Mouse (Mus musculus): ENCODE results near the gene Cat. TPM values are rescaled to one million over a fixed set of nuclear protein-coding genes. Genes with fewer than 3 reads are reported as not detected.
A peak's percentile ranks its signal among the peaks of the same experiment; 100 is the strongest.

The Cat gene
- polyA plus RNA-seq, 1 experiment from 2014 or later, result 102 TPM

- peaks cover 95% of the 10 kb centered on the region for H3K36me3 ChIP-seq
- H3K4me3 ChIP-seq (replicated peaks), result no peak overlapping the region
- no peak overlapping the region for H3K9ac ChIP-seq
- no peaks in the 10 kb centered on the region for H3K27me3 ChIP-seq
- H3K4me1 ChIP-seq (replicated peaks), result peaks cover 18% of the 10 kb centered on the region
- no peak overlapping the region for H3K4me2 ChIP-seq
- WGBS (ENCODE audit: insufficient replicate concordance), result 81% methylated on average over 5 of the region's 5 CpGs
- ATAC-seq (ENCODE audit: low read depth) (no peak), DNase-seq (no peak)
- H3K9me3 ChIP-seq (replicated peaks), result no peaks in the 10 kb centered on the region
- H3K27ac ChIP-seq, result no peak overlapping the region
These were observed 27.9 kb downstream of the Cat start for GRCm38 (mm10) chr2:103457048-103457447.

- H3K4me3 ChIP-seq (replicated peaks), result no peak overlapping the region
- no peak overlapping the region for H3K27ac ChIP-seq
- ATAC-seq (ENCODE audit: low read depth) (no peak), DNase-seq (peak; percentile 61)
- 19% methylated on average over 10 of the region's 10 CpGs for WGBS (ENCODE audit: insufficient replicate concordance)
- H3K27me3 ChIP-seq, result no peaks in the 10 kb centered on the region
- H3K9me3 ChIP-seq (replicated peaks), result no peaks in the 10 kb centered on the region
- peaks cover 95% of the 10 kb centered on the region for H3K36me3 ChIP-seq
- no peak overlapping the region for H3K9ac ChIP-seq
- no peak overlapping the region for H3K4me2 ChIP-seq
- peaks cover 18% of the 10 kb centered on the region for H3K4me1 ChIP-seq (replicated peaks)
These were observed 28.3 kb downstream of the Cat start for GRCm38 (mm10) chr2:103456646-103457045.

GRCm38 (mm10) chr2:103455748-103456147 is 29.2 kb downstream of the Cat start:
- Histone ChIP-seq H3K27me3 (no peaks in the 10 kb centered on the region), H3K9me3 (replicated peaks) (no peaks in the 10 kb centered on the region), H3K4me3 (replicated peaks) (no peak overlapping the region), H3K4me2 (no peak overlapping the region), H3K4me1 (replicated peaks) (peaks cover 18% of the 10 kb centered on the region), H3K36me3 (peaks cover 89% of the 10 kb centered on the region), H3K27ac (no peak overlapping the region), H3K9ac (no peak overlapping the region)
- DNase-seq (no peak), ATAC-seq (ENCODE audit: low read depth) (no peak)
- WGBS (ENCODE audit: insufficient replicate concordance), result 92% methylated on average over 7 of the region's 7 CpGs

GRCm38 (mm10) chr2:103452550-103452949 is 32.4 kb downstream of the Cat start:
- H3K27me3 ChIP-seq, result peaks cover 2% of the 10 kb centered on the region; the same call in 1 of the 2 replicates
- no peak overlapping the region for H3K4me2 ChIP-seq
- 86% methylated on average over 5 of the region's 5 CpGs for WGBS (ENCODE audit: insufficient replicate concordance)
- H3K9ac ChIP-seq, result no peak overlapping the region
- no peaks in the 10 kb centered on the region for H3K4me1 ChIP-seq (replicated peaks)
- no peak overlapping the region for H3K4me3 ChIP-seq (replicated peaks)
- no peak for DNase-seq
- H3K27ac ChIP-seq, result no peak overlapping the region
- no peak for ATAC-seq (ENCODE audit: low read depth)
- H3K36me3 ChIP-seq, result peaks cover 58% of the 10 kb centered on the region
- no peaks in the 10 kb centered on the region for H3K9me3 ChIP-seq (replicated peaks)

GRCm38 (mm10) chr2:103450267-103450666 is 34.7 kb downstream of the Cat start:
- H3K4me3 ChIP-seq (replicated peaks), result no peak overlapping the region
- H3K9ac ChIP-seq, result no peak overlapping the region
- no peak overlapping the region for H3K4me2 ChIP-seq
- WGBS (ENCODE audit: insufficient replicate concordance), result 80% methylated on average over 8 of the region's 8 CpGs
- DNase-seq (no peak), ATAC-seq (ENCODE audit: low read depth) (no peak)
- no peak overlapping the region for H3K27ac ChIP-seq
- H3K4me1 ChIP-seq (replicated peaks), result no peaks in the 10 kb centered on the region
- H3K36me3 ChIP-seq, result peaks cover 38% of the 10 kb centered on the region
- H3K9me3 ChIP-seq (replicated peaks), result no peaks in the 10 kb centered on the region
- H3K27me3 ChIP-seq, result peaks cover 5% of the 10 kb centered on the region; the same call in 1 of the 2 replicates

- Histone ChIP-seq H3K4me2 (no peak overlapping the region), H3K9ac (no peak overlapping the region), H3K36me3 (peaks cover 33% of the 10 kb centered on the region), H3K27me3 (peaks cover 5% of the 10 kb centered on the region; the same call in 1 of the 2 replicates), H3K4me3 (replicated peaks) (no peak overlapping the region), H3K4me1 (replicated peaks) (no peaks in the 10 kb centered on the region), H3K27ac (no peak overlapping the region), H3K9me3 (replicated peaks) (no peaks in the 10 kb centered on the region)
- ATAC-seq (ENCODE audit: low read depth) (no peak), DNase-seq (no peak)
- WGBS (ENCODE audit: insufficient replicate concordance), result 75% methylated on average over 7 of the region's 7 CpGs
These were observed 35.1 kb downstream of the Cat start for GRCm38 (mm10) chr2:103449813-103450212.

- Histone ChIP-seq H3K27ac (no peak overlapping the region), H3K36me3 (peaks cover 26% of the 10 kb centered on the region), H3K4me2 (no peak overlapping the region), H3K9me3 (replicated peaks) (no peaks in the 10 kb centered on the region), H3K9ac (no peak overlapping the region), H3K4me3 (replicated peaks) (no peak overlapping the region), H3K27me3 (peaks cover 8% of the 10 kb centered on the region; the same call in 1 of the 2 replicates), H3K4me1 (replicated peaks) (no peaks in the 10 kb centered on the region)
- ATAC-seq (ENCODE audit: low read depth) (no peak), DNase-seq (no peak)
- WGBS (ENCODE audit: insufficient replicate concordance), result 52% methylated on average over 14 of the region's 14 CpGs
These were observed 35.9 kb downstream of the Cat start for GRCm38 (mm10) chr2:103448947-103449560.

GRCm38 (mm10) chr2:103446326-103446725 is 38.6 kb downstream of the Cat start:
- no peaks in the 10 kb centered on the region for H3K4me1 ChIP-seq (replicated peaks)
- no peaks in the 10 kb centered on the region for H3K36me3 ChIP-seq
- no peak overlapping the region for H3K9ac ChIP-seq
- ATAC-seq (ENCODE audit: low read depth) (no peak), DNase-seq (no peak)
- H3K4me2 ChIP-seq, result no peak overlapping the region
- H3K27ac ChIP-seq, result no peak overlapping the region
- peaks cover 9% of the 10 kb centered on the region; the same call in 1 of the 2 replicates for H3K27me3 ChIP-seq
- H3K9me3 ChIP-seq (replicated peaks), result no peaks in the 10 kb centered on the region
- 66% methylated on average over 6 of the region's 6 CpGs for WGBS (ENCODE audit: insufficient replicate concordance)
- H3K4me3 ChIP-seq (replicated peaks), result no peak overlapping the region

GRCm38 (mm10) chr2:103445776-103446175 is 39.2 kb downstream of the Cat start:
- DNase-seq, result peak; percentile 32

GRCm38 (mm10) chr2:103439710-103440109 is 45.2 kb downstream of the Cat start:
- Histone ChIP-seq H3K9me3 (replicated peaks) (no peaks in the 10 kb centered on the region), H3K4me1 (replicated peaks) (no peaks in the 10 kb centered on the region), H3K9ac (no peak overlapping the region), H3K36me3 (no peaks in the 10 kb centered on the region), H3K27ac (no peak overlapping the region), H3K4me2 (peak overlapping the region; percentile 27), H3K4me3 (replicated peaks) (no peak overlapping the region), H3K27me3 (0 out of 2 replicates have a peak, but pooled peaks cover 5% of the 10 kb centered on the region)
- ATAC-seq (ENCODE audit: low read depth) (peak; percentile 43; the same call in 1 of the 2 replicates), DNase-seq (peak; percentile 48)
- 3% methylated on average over 12 of the region's 12 CpGs for WGBS (ENCODE audit: insufficient replicate concordance)

More at GRCm38 (mm10) chr2:103445776-103446175, 39.2 kb downstream of the Cat start:
- Histone ChIP-seq H3K27ac (no peak overlapping the region), H3K9ac (no peak overlapping the region), H3K4me3 (replicated peaks) (no peak overlapping the region), H3K4me2 (no peak overlapping the region), H3K36me3 (no peaks in the 10 kb centered on the region), H3K9me3 (replicated peaks) (no peaks in the 10 kb centered on the region), H3K4me1 (replicated peaks) (no peaks in the 10 kb centered on the region), H3K27me3 (peaks cover 9% of the 10 kb centered on the region; the same call in 1 of the 2 replicates)
- WGBS (ENCODE audit: insufficient replicate concordance), result 47% methylated on average over 6 of the region's 6 CpGs
- ATAC-seq (ENCODE audit: low read depth), result no peak

GRCm38 (mm10) chr2:103439071-103439622 is 45.8 kb downstream of the Cat start:
- DNase-seq, result no peak
- Histone ChIP-seq H3K27me3 (0 out of 2 replicates have a peak, but pooled peaks cover 2% of the 10 kb centered on the region), H3K9ac (no peak overlapping the region), H3K36me3 (no peaks in the 10 kb centered on the region), H3K4me3 (replicated peaks) (no peak overlapping the region), H3K4me1 (replicated peaks) (no peaks in the 10 kb centered on the region), H3K27ac (no peak overlapping the region), H3K9me3 (replicated peaks) (no peaks in the 10 kb centered on the region), H3K4me2 (no peak overlapping the region)
- ATAC-seq (ENCODE audit: low read depth), result no peak
- WGBS (ENCODE audit: insufficient replicate concordance), result 73% methylated on average over 11 of the region's 11 CpGs

- DNase-seq, result no peak
- Histone ChIP-seq H3K9me3 (replicated peaks) (no peaks in the 10 kb centered on the region), H3K9ac (no peak overlapping the region), H3K4me1 (replicated peaks) (no peaks in the 10 kb centered on the region), H3K27ac (no peak overlapping the region), H3K36me3 (no peaks in the 10 kb centered on the region), H3K4me3 (replicated peaks) (no peak overlapping the region), H3K4me2 (no peak overlapping the region), H3K27me3 (no peaks in the 10 kb centered on the region)
- no peak for ATAC-seq (ENCODE audit: low read depth)
- 62% methylated on average over 5 of the region's 5 CpGs for WGBS (ENCODE audit: insufficient replicate concordance)
These were observed 48.4 kb downstream of the Cat start for GRCm38 (mm10) chr2:103436534-103436933.
